Mouse (Mus musculus): ENCODE measurements around the gene Ces4a. TPM values are rescaled to one million over a fixed set of nuclear protein-coding genes. Genes with fewer than 3 reads are reported as not detected.

Gene Ces4a
- total and polyA plus RNA-seq, 2 experiments from 2014 or later = not detected

DNA sequence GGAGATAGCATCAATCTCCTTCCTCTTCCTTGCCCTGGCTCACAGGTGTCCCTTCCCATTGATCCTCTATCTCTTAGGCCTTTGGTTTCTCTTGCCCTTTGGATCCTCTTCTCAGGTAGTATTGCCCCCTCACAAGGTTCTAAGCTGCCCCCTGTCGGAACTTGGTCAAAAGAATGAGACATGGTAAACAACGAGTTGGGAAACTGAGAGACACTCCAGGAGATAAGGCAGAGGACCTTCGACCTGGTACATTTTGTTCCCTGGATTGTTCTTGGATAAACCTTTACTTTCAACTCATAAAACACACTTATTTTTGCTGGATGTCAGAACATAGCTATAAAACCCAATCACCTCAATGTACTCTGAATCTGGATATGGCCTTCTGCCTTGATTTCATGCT is 27.4 kb upstream of the Ces4a start:
- Histone ChIP-seq H3K9ac (replicated peaks; ENCODE audit: low read depth, low read length) (no peak overlapping the region), H3K27me3 (ENCODE audit: control insufficient read depth, insufficient read depth, low read length) (no peaks in the 10 kb centered on the region), H3K27ac (ENCODE audit: low read depth) (no peak overlapping the region), H3K4me2 (ENCODE audit: low read depth, low read length) (no peak overlapping the region), H3K4me1 (ENCODE audit: control insufficient read depth, insufficient read depth) (no peaks in the 10 kb centered on the region), H3K4me3 (ENCODE audit: low read depth, low read length) (no peak overlapping the region), H3K9me3 (replicated peaks; ENCODE audit: control insufficient read depth, low read length) (no peaks in the 10 kb centered on the region), H3K36me3 (replicated peaks; ENCODE audit: control insufficient read depth, insufficient read depth, low read length) (no peaks in the 10 kb centered on the region)
- TF ChIP-seq CTCF (IDR thresholded peaks at IDR 0.05; ENCODE audit: low read depth) (no peak), EP300 (IDR thresholded peaks at IDR 0.05; ENCODE audit: low read depth) (no peak)
- no peak for ATAC-seq (ENCODE audit: insufficient read depth, low read depth)
- WGBS = 79% methylated on average over 3 of the region's 3 CpGs
- no peak for DNase-seq (ENCODE audit: low spot score)

GRCm38 (mm10) chr8:105129864-105130263 is 1.7 kb upstream of the Ces4a start:
- Histone ChIP-seq H3K4me2 (ENCODE audit: low read depth, low read length) (no peak overlapping the region), H3K27ac (ENCODE audit: low read depth) (no peak overlapping the region), H3K4me3 (ENCODE audit: low read depth, low read length) (no peak overlapping the region), H3K4me1 (ENCODE audit: control insufficient read depth, insufficient read depth) (no peaks in the 10 kb centered on the region), H3K9me3 (replicated peaks; ENCODE audit: control insufficient read depth, low read length) (no peaks in the 10 kb centered on the region), H3K36me3 (replicated peaks; ENCODE audit: control insufficient read depth, insufficient read depth, low read length) (no peaks in the 10 kb centered on the region), H3K9ac (replicated peaks; ENCODE audit: low read depth, low read length) (no peak overlapping the region), H3K27me3 (ENCODE audit: control insufficient read depth, insufficient read depth, low read length) (no peaks in the 10 kb centered on the region)
- ATAC-seq (ENCODE audit: insufficient read depth, low read depth) (no peak), DNase-seq (ENCODE audit: low spot score) (no peak)
- TF ChIP-seq CTCF (IDR thresholded peaks at IDR 0.05; ENCODE audit: low read depth) = no peak
- no peak for TF ChIP-seq EP300 (IDR thresholded peaks at IDR 0.05; ENCODE audit: low read depth)
- 73% methylated on average over 9 of the region's 9 CpGs for WGBS

- H3K27me3 ChIP-seq (ENCODE audit: control insufficient read depth, insufficient read depth, low read length) = peaks cover 5% of the 10 kb centered on the region; the same call in 1 of the 2 replicates
- TF ChIP-seq CTCF (IDR thresholded peaks at IDR 0.05; ENCODE audit: low read depth) (peak; percentile 85), EP300 (IDR thresholded peaks at IDR 0.05; ENCODE audit: low read depth) (no peak)
- no peak overlapping the region for H3K4me2 ChIP-seq (ENCODE audit: low read depth, low read length)
- no peaks in the 10 kb centered on the region for H3K4me1 ChIP-seq (ENCODE audit: control insufficient read depth, insufficient read depth)
- no peak overlapping the region for H3K27ac ChIP-seq (ENCODE audit: low read depth)
- no peak overlapping the region for H3K9ac ChIP-seq (replicated peaks; ENCODE audit: low read depth, low read length)
- H3K4me3 ChIP-seq (ENCODE audit: low read depth, low read length) = no peak overlapping the region
- DNase-seq (ENCODE audit: low spot score) (peak; percentile 45), ATAC-seq (ENCODE audit: insufficient read depth, low read depth) (no peak)
- no peaks in the 10 kb centered on the region for H3K9me3 ChIP-seq (replicated peaks; ENCODE audit: control insufficient read depth, low read length)
- no peaks in the 10 kb centered on the region for H3K36me3 ChIP-seq (replicated peaks; ENCODE audit: control insufficient read depth, insufficient read depth, low read length)
- WGBS = 11% methylated on average over 4 of the region's 4 CpGs
These were observed 6.8 kb downstream of the Ces4a start for GRCm38 (mm10) chr8:105138423-105138822.

GRCm38 (mm10) chr8:105142395-105142794 is 10.8 kb downstream of the Ces4a start:
- Histone ChIP-seq H3K4me2 (ENCODE audit: low read depth, low read length) (no peak overlapping the region), H3K36me3 (replicated peaks; ENCODE audit: control insufficient read depth, insufficient read depth, low read length) (no peaks in the 10 kb centered on the region), H3K27ac (ENCODE audit: low read depth) (no peak overlapping the region), H3K9ac (replicated peaks; ENCODE audit: low read depth, low read length) (no peak overlapping the region), H3K4me3 (ENCODE audit: low read depth, low read length) (no peak overlapping the region), H3K27me3 (ENCODE audit: control insufficient read depth, insufficient read depth, low read length) (peaks cover 5% of the 10 kb centered on the region; the same call in 1 of the 2 replicates), H3K4me1 (ENCODE audit: control insufficient read depth, insufficient read depth) (no peaks in the 10 kb centered on the region), H3K9me3 (replicated peaks; ENCODE audit: control insufficient read depth, low read length) (no peaks in the 10 kb centered on the region)
- no peak for DNase-seq (ENCODE audit: low spot score)
- 25% methylated on average over 19 of the region's 19 CpGs for WGBS
- no peak for TF ChIP-seq CTCF (IDR thresholded peaks at IDR 0.05; ENCODE audit: low read depth)
- no peak for TF ChIP-seq EP300 (IDR thresholded peaks at IDR 0.05; ENCODE audit: low read depth)
- ATAC-seq (ENCODE audit: insufficient read depth, low read depth) = no peak

DNA sequence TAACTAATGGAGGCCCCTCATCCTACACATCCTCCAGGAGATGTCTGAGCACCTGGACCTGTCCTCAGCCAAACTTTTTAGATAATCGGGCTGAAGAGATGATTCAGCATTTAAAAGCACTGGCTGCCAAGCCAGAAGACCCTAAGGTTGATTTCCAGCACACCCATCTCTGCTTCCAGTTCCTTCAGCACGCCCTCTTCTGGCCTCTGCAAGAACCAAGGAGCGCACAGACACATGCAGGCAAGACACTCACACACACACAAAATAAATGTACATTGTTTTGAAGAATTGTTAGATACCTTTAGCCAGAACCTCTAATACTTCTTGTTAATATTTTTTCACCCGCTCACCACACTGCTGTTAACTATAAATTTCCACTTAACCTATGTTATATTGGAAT is 20.1 kb downstream of the Ces4a start:
- TF ChIP-seq CTCF (IDR thresholded peaks at IDR 0.05; ENCODE audit: low read depth) (no peak), EP300 (IDR thresholded peaks at IDR 0.05; ENCODE audit: low read depth) (no peak)
- 80% methylated on average over 4 of the region's 4 CpGs for WGBS

More for the DNA sequence above, 20.1 kb downstream of the Ces4a start:
- H3K4me1 ChIP-seq (ENCODE audit: control insufficient read depth, insufficient read depth) = peaks cover 6% of the 10 kb centered on the region; the same call in 1 of the 2 replicates
- H3K27me3 ChIP-seq (ENCODE audit: control insufficient read depth, insufficient read depth, low read length) = no peaks in the 10 kb centered on the region
- no peak overlapping the region for H3K9ac ChIP-seq (replicated peaks; ENCODE audit: low read depth, low read length)
- no peak overlapping the region for H3K27ac ChIP-seq (ENCODE audit: low read depth)
- no peak for DNase-seq (ENCODE audit: low spot score)
- no peaks in the 10 kb centered on the region for H3K9me3 ChIP-seq (replicated peaks; ENCODE audit: control insufficient read depth, low read length)
- H3K4me3 ChIP-seq (ENCODE audit: low read depth, low read length) = no peak overlapping the region
- H3K4me2 ChIP-seq (ENCODE audit: low read depth, low read length) = no peak overlapping the region
- ATAC-seq (ENCODE audit: insufficient read depth, low read depth) = no peak
- no peaks in the 10 kb centered on the region for H3K36me3 ChIP-seq (replicated peaks; ENCODE audit: control insufficient read depth, insufficient read depth, low read length)
